Mouse (Mus musculus) forebrain, embryonic 14.5 days (tissue): ENCODE data around the gene Ropn1. TPM values are rescaled to one million over a fixed set of nuclear protein-coding genes. Genes with fewer than 3 reads are reported as not detected.
A peak's percentile ranks its signal among the peaks of the same experiment; 100 is the strongest.
"Not testable (repeated sequence)": the region's sequence is repeated elsewhere in the genome, so short reads cannot be mapped to it uniquely, and the experiment has no call there.

Experiments
- ATAC-seq: fragments of 200-750 bp; cut with Nextera tagmentation; 2 replicates; pipeline ENCODE4 v1.8.0; 2017; ENCODE audit warnings: mild to moderate bottlenecking, moderate library complexity
- DNase-seq: peaks from one replicate; pipeline ENCODE4 v3.0.0-alpha.2; 2015; ENCODE audit warnings: low spot score
- H3K27ac ChIP-seq: fragments of 300-500 bp; sonication (generic); 2 replicates; pipeline ENCODE4 v1.5.1; 2014; ENCODE audit warnings: low read depth, mild to moderate bottlenecking, control low read depth, low read length, moderate library complexity
- H3K27me3 ChIP-seq: fragments of 300-500 bp; sonication (generic); replicated peaks from 2 replicates; pipeline ENCODE4 v1.6.1; 2014; ENCODE audit warnings: low read length, control low read depth, mixed read lengths; ENCODE audit not compliant: control insufficient read depth, insufficient read depth
- H3K36me3 ChIP-seq: fragments of 300-500 bp; sonication (generic); 2 replicates; pipeline ENCODE4 v1.6.1; 2014; ENCODE audit warnings: low read length, control low read depth; ENCODE audit not compliant: control insufficient read depth, insufficient read depth
- H3K4me1 ChIP-seq: fragments of 300-500 bp; sonication (generic); 2 replicates; pipeline ENCODE4 v1.6.1; 2014; ENCODE audit warnings: antibody characterized with exemption, low read length, control low read depth; ENCODE audit not compliant: control insufficient read depth, insufficient read depth
- H3K4me2 ChIP-seq: fragments of 300-500 bp; sonication (generic); 2 replicates; pipeline ENCODE4 v1.6.1; 2014; ENCODE audit warnings: mild to moderate bottlenecking, control low read depth, low read length
- H3K4me3 ChIP-seq: fragments of 300-500 bp; sonication (generic); 2 replicates; pipeline ENCODE4 v1.5.1; 2014; ENCODE audit warnings: low read depth, low read length, control low read depth
- H3K9ac ChIP-seq: fragments of 300-500 bp; sonication (generic); 2 replicates; pipeline ENCODE4 v1.6.1; 2014; ENCODE audit warnings: mild to moderate bottlenecking, low read length, control low read depth, moderate library complexity
- H3K9me3 ChIP-seq: fragments of 300-500 bp; sonication (generic); replicated peaks from 2 replicates; pipeline ENCODE4 v1.6.1; 2016; ENCODE audit warnings: low read length, control low read depth, mixed read lengths; ENCODE audit not compliant: control insufficient read depth
- WGBS: fragments of 180-500 bp; shearing (Covaris S2); extraction: QIAGEN DNeasy Blood & Tissue Kit; methylation state at CpG from one replicate; pipeline ENCODE4 v1.1.7; 2014; 5-methylcytosine and 5-hydroxymethylcytosine counted together
- polyA plus RNA-seq: library from polyadenylated mRNA; unstranded; fragments of >200 nt; fragmentation: Nextera tagmentation; extraction: Ambion mirVana; gene quantifications from 2 replicates; pipeline ENCODE4 v1.2.1, GENCODE M21; 2014

The Ropn1 gene
- polyA plus RNA-seq, 1 experiment from 2014 or later = not detected

DNA sequence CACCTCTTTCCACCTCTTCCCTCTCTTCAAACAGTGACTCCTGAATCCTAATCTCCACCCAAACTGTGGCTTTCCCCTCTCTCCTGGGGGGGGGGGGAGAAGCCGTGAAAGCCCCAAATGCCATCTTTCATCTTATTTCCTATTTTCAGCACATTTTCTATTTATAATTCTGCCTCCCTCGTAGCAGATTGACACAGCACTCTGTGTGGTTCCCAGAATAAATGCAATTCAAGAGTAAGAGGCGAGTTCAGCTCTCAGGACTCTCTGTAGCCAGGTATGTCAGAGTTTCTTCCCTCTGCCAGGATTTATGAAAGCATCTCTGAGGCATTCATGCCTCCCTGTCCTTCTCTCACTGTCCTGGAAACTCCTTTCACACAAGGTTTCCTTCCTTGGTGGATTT, 14.2 kb upstream of the Ropn1 start:
- Histone ChIP-seq H3K36me3 (no peaks in the 10 kb centered on the region), H3K9ac (no peak overlapping the region), H3K4me2 (no peak overlapping the region), H3K4me3 (no peak overlapping the region), H3K27ac (no peak overlapping the region), H3K9me3 (no peaks in the 10 kb centered on the region), H3K27me3 (no peaks in the 10 kb centered on the region), H3K4me1 (no peaks in the 10 kb centered on the region)
- 73% methylated on average over 3 of the region's 3 CpGs for WGBS
- DNase-seq = no peak
- ATAC-seq = no peak

DNA sequence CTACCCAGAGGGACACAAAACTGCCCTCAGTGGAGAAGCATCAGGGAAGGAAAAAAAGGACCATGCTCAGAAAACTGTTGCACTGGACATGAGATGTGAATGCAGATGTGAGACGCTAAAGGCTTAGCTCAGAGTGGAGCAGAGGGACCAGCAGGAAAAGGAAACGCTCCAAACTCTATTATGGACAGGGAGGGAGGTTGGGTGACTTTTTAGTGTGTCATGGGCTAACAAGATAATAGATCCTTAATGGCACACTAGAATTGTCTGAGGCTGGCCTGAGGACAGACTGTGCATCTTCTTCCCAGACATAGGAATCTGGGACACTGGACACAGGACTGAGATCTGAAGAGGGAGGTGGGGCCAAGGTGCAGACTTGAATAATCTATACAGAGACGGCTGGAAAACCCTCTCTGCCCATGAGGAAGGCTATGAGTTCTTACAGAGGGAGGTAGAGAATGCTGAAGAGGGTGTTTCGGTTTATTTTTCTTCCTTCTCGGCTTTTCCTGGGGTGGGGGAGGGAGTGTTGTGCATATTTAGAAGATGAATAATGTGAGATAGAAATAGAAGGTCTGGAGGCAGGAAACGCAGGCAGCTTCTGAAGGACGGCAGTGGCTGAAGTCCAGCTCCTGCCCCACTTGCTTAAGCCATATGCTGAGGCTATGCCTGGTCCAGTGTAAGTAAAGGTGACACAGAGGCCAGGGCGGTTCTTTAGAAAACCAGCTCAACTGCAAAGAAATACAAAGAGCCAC, 6.0 kb upstream of the Ropn1 start:
- Histone ChIP-seq H3K4me1 (no peaks in the 10 kb centered on the region), H3K27me3 (no peaks in the 10 kb centered on the region), H3K4me3 (no peak overlapping the region), H3K4me2 (no peak overlapping the region), H3K36me3 (no peaks in the 10 kb centered on the region), H3K9ac (no peak overlapping the region), H3K9me3 (no peaks in the 10 kb centered on the region), H3K27ac (no peak overlapping the region)
- ATAC-seq = no peak
- no peak for DNase-seq
- 77% methylated on average over 8 of the region's 8 CpGs for WGBS

DNA sequence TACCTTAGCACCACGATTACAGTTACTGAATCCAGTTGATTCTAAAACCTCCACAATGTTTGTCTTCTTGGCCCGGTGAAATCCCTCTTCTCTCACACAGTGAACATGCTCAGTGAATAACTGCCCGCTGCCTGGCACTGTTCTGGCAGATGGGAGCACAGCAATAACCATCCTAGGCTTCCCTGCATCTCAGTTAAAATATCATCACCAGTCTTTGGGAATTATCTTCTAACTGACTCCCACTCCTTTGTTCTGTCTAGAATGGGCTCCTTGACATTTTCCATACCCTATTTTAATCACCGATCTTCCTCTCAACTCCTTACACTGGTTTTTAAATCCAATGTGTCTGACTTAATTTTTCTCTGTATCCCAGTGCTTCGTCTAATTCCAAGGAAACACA, 3.3 kb downstream of the Ropn1 start:
- Histone ChIP-seq H3K4me1 (peaks cover 2% of the 10 kb centered on the region; the same call in 1 of the 2 replicates), H3K4me3 (no peak overlapping the region), H3K36me3 (no peaks in the 10 kb centered on the region), H3K27me3 (no peaks in the 10 kb centered on the region), H3K9me3 (no peaks in the 10 kb centered on the region), H3K4me2 (no peak overlapping the region), H3K27ac (no peak overlapping the region), H3K9ac (no peak overlapping the region)
- ATAC-seq (no peak), DNase-seq (no peak)
- WGBS = 92% methylated on average over 5 of the region's 5 CpGs

DNA sequence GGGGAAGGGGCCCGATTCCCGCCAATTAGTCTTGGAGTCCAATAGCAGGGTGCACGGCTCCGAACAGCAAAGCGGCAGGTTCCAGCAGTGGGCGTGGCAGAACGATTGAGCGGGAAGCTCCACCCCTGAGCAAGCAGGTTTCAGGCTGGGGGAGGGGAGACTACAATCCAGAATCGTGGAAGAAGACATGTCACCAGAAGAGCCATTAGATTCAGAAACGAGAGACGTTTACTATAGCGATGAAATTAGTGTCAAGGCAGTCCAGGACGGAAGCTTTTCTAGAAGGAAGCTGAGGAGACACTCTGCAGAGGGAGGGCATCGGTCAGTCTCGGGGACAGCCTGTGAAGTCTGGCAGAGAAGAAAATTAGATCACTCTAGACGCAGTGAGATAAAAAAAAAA, 7.8 kb downstream of the Ropn1 start:
- WGBS = 2% methylated on average over 16 of the region's 16 CpGs
- not testable (repeated sequence) for H3K9me3 ChIP-seq, H3K4me1 ChIP-seq, H3K36me3 ChIP-seq, H3K27ac ChIP-seq, H3K27me3 ChIP-seq
- ATAC-seq (peak; percentile 44; the same call in 1 of the 2 replicates), DNase-seq (peak; percentile 44)
- peak overlapping the region; percentile 35; the same call in 1 of the 2 replicates for H3K9ac ChIP-seq
- H3K4me2 ChIP-seq = peak overlapping the region; percentile 53
- H3K4me3 ChIP-seq = peak overlapping the region; percentile 26

DNA sequence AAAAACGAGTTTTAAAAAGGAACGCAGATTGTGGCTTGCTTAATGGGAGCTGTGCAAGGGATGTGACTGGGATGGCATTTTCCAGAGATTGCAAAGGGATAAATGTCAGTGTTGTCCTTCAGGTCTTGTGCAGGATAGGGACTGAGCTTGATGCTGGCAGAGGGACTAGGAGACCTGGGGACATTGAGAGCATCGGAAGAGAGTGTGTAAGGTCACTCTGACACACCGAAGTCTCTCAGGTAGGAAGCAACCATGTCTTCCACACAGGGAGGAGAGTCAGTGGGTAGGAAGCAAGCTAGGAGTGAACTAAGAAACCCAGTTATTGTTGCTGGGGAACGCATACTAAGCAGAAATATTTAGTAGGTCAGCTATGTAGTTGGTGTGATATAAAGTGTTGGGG, 8.3 kb downstream of the Ropn1 start:
- DNase-seq (no peak), ATAC-seq (peak; percentile 23; the same call in 1 of the 2 replicates)
- WGBS = 19% methylated on average over 5 of the region's 5 CpGs
- H3K4me1 ChIP-seq = peaks cover 4% of the 10 kb centered on the region
- peak overlapping the region; percentile 53 for H3K4me2 ChIP-seq
- H3K27me3 ChIP-seq = 0 out of 2 replicates have a peak, but pooled peaks cover 2% of the 10 kb centered on the region
- no peaks in the 10 kb centered on the region for H3K36me3 ChIP-seq
- peak overlapping the region; percentile 26 for H3K4me3 ChIP-seq
- H3K27ac ChIP-seq = no peak overlapping the region
- H3K9me3 ChIP-seq = no peaks in the 10 kb centered on the region
- H3K9ac ChIP-seq = peak overlapping the region; percentile 35; the same call in 1 of the 2 replicates

DNA sequence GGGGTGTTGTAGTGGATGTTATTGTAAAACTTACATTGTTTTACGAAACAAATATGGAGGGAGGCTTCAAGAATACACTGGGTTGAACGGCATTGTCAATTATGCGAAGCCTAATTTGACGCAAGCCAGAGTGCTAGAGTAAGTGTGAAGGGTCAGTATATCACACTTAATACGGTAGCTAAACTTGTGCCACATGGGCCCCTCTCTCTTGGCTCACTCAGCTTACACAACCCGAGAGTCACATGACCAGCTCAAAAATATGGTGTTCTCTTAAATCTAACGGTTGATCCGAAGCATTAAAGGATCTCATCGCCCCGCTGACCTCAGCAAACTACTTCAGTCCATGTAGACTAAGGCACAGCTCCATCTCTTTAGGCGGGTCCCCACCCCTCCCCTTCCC, 8.7 kb downstream of the Ropn1 start:
- ATAC-seq (0 out of 2 replicates have a peak, but pooled peaks have one; percentile 52), DNase-seq (peak; percentile 39)
- H3K9me3 ChIP-seq = no peaks in the 10 kb centered on the region
- H3K36me3 ChIP-seq = no peaks in the 10 kb centered on the region
- H3K4me2 ChIP-seq = peak overlapping the region; percentile 53
- H3K9ac ChIP-seq = no peak overlapping the region
- no peak overlapping the region for H3K4me3 ChIP-seq
- peaks cover 4% of the 10 kb centered on the region for H3K4me1 ChIP-seq
- H3K27ac ChIP-seq = no peak overlapping the region
- 0 out of 2 replicates have a peak, but pooled peaks cover 2% of the 10 kb centered on the region for H3K27me3 ChIP-seq
- 39% methylated on average over 11 of the region's 11 CpGs for WGBS

DNA sequence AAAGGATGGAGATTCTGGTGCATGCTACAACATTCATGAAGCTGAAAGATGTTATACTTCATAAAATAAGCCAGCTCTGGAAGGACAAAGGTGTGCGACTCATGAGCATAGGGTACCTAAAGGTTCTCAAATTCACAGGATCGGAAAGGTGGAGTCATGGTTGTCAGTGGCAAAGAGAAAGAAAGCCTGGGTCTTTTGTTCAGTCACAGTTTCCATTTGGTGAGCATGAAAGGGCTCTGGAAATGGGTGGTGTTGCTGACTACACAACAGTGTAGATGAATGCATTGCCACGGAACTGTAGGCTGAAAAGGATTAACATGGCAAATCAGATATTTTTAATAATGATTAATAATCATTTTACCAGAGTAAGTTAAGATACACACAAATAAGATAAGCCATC, 14.8 kb downstream of the Ropn1 start:
- Histone ChIP-seq H3K36me3 (no peaks in the 10 kb centered on the region), H3K9me3 (no peaks in the 10 kb centered on the region), H3K4me1 (no peaks in the 10 kb centered on the region), H3K4me2 (no peak overlapping the region), H3K27me3 (peaks cover 7% of the 10 kb centered on the region; the same call in 1 of the 2 replicates), H3K27ac (no peak overlapping the region), H3K4me3 (no peak overlapping the region), H3K9ac (no peak overlapping the region)
- ATAC-seq (no peak), DNase-seq (no peak)
- 62% methylated on average over 3 of the region's 3 CpGs for WGBS

DNA sequence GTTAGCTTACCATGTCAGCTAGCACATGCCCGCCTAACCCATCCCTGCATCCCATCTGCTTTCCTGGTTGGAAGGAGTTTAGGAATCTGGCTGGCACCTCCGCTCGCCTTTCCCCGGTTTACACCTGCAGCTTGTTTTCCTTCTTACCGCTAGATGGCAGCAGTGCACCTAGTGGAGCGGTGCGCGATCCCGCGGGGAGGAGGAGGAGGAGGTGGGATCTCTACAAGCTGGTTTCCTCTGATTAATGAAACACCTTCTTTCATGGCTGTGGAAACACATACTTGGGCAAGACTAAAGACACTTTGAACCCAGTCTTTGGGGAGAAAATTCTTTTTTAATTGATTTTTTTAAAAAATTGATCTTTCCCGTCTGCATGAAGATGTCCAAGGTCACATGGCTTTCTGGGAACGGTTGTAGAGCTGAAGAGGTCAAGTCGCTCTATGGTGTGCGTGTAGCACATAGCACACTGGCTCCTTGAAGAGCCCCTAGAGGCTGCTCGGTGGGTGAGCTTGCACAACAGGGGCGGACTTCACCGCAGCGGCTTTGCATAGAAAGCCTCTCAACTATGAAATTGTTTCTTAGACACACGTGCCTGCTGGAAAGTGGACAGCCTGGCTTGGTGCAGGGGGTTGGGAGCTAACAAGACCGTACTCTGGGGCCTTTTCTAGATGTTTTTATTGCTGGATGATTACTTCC, 17.5 kb downstream of the Ropn1 start:
- Histone ChIP-seq H3K9ac (no peak overlapping the region), H3K27ac (no peak overlapping the region), H3K9me3 (no peaks in the 10 kb centered on the region), H3K27me3 (peaks cover 5% of the 10 kb centered on the region; the same call in 1 of the 2 replicates), H3K36me3 (no peaks in the 10 kb centered on the region), H3K4me2 (peak overlapping the region; percentile 38), H3K4me3 (0 out of 2 replicates have a peak overlapping the region, but pooled peaks have one; percentile 8), H3K4me1 (no peaks in the 10 kb centered on the region)
- 4% methylated on average over 20 of the region's 20 CpGs for WGBS
- DNase-seq = peak; percentile 87
- ATAC-seq = peak; percentile 75

DNA sequence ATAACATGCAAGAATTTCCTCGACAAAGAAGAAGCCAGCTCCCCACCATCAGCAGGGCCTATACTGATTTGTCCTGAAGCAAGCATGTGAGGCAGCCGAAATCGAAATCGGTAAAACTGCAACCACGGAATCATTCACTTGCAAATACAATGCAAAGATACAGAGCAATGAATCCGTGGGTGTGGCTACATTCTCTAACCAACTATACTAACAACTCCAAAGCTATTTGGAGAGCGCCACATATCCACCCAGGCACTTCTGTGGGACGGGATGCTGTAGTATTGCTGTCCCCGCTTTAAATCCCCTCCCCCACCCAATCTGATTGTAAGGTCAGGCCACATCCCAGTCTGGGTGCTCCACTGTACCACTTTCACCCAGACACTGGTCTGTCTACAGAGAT, 18.6 kb downstream of the Ropn1 start:
- ATAC-seq = no peak
- Histone ChIP-seq H3K9me3 (no peaks in the 10 kb centered on the region), H3K27ac (no peak overlapping the region), H3K36me3 (no peaks in the 10 kb centered on the region), H3K4me3 (no peak overlapping the region), H3K9ac (no peak overlapping the region), H3K4me1 (no peaks in the 10 kb centered on the region), H3K27me3 (peaks cover 5% of the 10 kb centered on the region; the same call in 1 of the 2 replicates), H3K4me2 (no peak overlapping the region)
- DNase-seq = no peak
- 80% methylated on average over 9 of the region's 9 CpGs for WGBS
